Mouse (Mus musculus) embryonic facial prominence, embryonic 15.5 days (tissue): ENCODE results near the gene Fignl1. TPM values are rescaled to one million over a fixed set of nuclear protein-coding genes. Genes with fewer than 3 reads are reported as not detected.
A peak's percentile ranks its signal among the peaks of the same experiment; 100 is the strongest.

Experiments
- ATAC-seq: fragments of 200-750 bp; cut with Nextera tagmentation; 2 replicates; pipeline ENCODE4 v1.8.0; 2017; ENCODE audit warnings: low read depth, moderate TSS enrichment; ENCODE audit not compliant: insufficient number of reproducible peaks, low FRiP score, low TSS enrichment
- H3K27ac ChIP-seq: fragments of 300-500 bp; sonication (generic); replicated peaks from 2 replicates; pipeline ENCODE4 v1.5.1; 2015; ENCODE audit warnings: mild to moderate bottlenecking, inconsistent platforms
- H3K27me3 ChIP-seq: fragments of 300-500 bp; sonication (generic); 2 replicates; pipeline ENCODE4 v1.6.1; 2015; ENCODE audit warnings: inconsistent platforms
- H3K36me3 ChIP-seq: fragments of 300-500 bp; sonication (generic); 2 replicates; pipeline ENCODE4 v1.6.1; 2015; ENCODE audit warnings: mild to moderate bottlenecking, inconsistent platforms
- H3K4me1 ChIP-seq: fragments of 300-500 bp; sonication (generic); 2 replicates; pipeline ENCODE4 v1.6.1; 2015; ENCODE audit warnings: inconsistent platforms
- H3K4me2 ChIP-seq: fragments of 300-500 bp; sonication (generic); replicated peaks from 2 replicates; pipeline ENCODE4 v1.6.1; 2015; ENCODE audit warnings: mild to moderate bottlenecking, inconsistent platforms
- H3K4me3 ChIP-seq: fragments of 300-500 bp; sonication (generic); replicated peaks from 2 replicates; pipeline ENCODE4 v1.5.1; 2015; ENCODE audit warnings: mild to moderate bottlenecking, inconsistent platforms
- H3K9ac ChIP-seq: fragments of 300-500 bp; sonication (generic); 2 replicates; pipeline ENCODE4 v1.6.1; 2015; ENCODE audit warnings: inconsistent platforms
- H3K9me3 ChIP-seq: fragments of 300-500 bp; sonication (generic); replicated peaks from 2 replicates; pipeline ENCODE4 v1.6.1; 2016; ENCODE audit warnings: inconsistent platforms
- WGBS: fragments of 180-500 bp; shearing (Covaris S2); methylation state at CpG from one replicate; pipeline ENCODE4 v1.1.7; 2015; 5-methylcytosine and 5-hydroxymethylcytosine counted together
- polyA plus RNA-seq: library from polyadenylated mRNA; unstranded; fragments of >200 nt; fragmentation: Nextera tagmentation; extraction: Ambion mirVana; gene quantifications from 2 replicates; pipeline ENCODE4 v1.2.1, GENCODE M21; 2015

Fignl1 gene
- polyA plus RNA-seq, 1 experiment from 2014 or later = 43.1 TPM

GRCm38 (mm10) chr11:11831940-11832754 lies 23.4 kb upstream of the Fignl1 start:
- 15% methylated on average over 6 of the region's 6 CpGs for WGBS
- Histone ChIP-seq H3K27ac (peak overlapping the region; percentile 82), H3K27me3 (no peaks in the 10 kb centered on the region), H3K9me3 (no peaks in the 10 kb centered on the region), H3K36me3 (no peaks in the 10 kb centered on the region), H3K4me2 (no peak overlapping the region), H3K4me3 (no peak overlapping the region), H3K4me1 (peaks cover 51% of the 10 kb centered on the region), H3K9ac (0 out of 2 replicates have a peak overlapping the region, but pooled peaks have one; percentile 2)
- ATAC-seq = no peak

GRCm38 (mm10) chr11:11831526-11831925 lies 22.8 kb upstream of the Fignl1 start:
- Histone ChIP-seq H3K27me3 (no peaks in the 10 kb centered on the region), H3K4me2 (no peak overlapping the region), H3K36me3 (no peaks in the 10 kb centered on the region), H3K27ac (peak overlapping the region; percentile 82), H3K9me3 (no peaks in the 10 kb centered on the region), H3K9ac (no peak overlapping the region), H3K4me3 (no peak overlapping the region), H3K4me1 (peaks cover 46% of the 10 kb centered on the region)
- 16% methylated on average over 6 of the region's 6 CpGs for WGBS
- no peak for ATAC-seq

- no peaks in the 10 kb centered on the region for H3K36me3 ChIP-seq
- no peak overlapping the region for H3K4me2 ChIP-seq
- WGBS = 40% methylated on average over 12 of the region's 12 CpGs
- peak overlapping the region; percentile 74 for H3K27ac ChIP-seq
- H3K27me3 ChIP-seq = no peaks in the 10 kb centered on the region
- H3K4me3 ChIP-seq = no peak overlapping the region
- H3K4me1 ChIP-seq = peaks cover 48% of the 10 kb centered on the region
- no peak for ATAC-seq
- H3K9me3 ChIP-seq = no peaks in the 10 kb centered on the region
- no peak overlapping the region for H3K9ac ChIP-seq
Measured at GRCm38 (mm10) chr11:11830884-11831495, 22.2 kb upstream of the Fignl1 start.

- no peak for ATAC-seq
- Histone ChIP-seq H3K9me3 (no peaks in the 10 kb centered on the region), H3K9ac (no peak overlapping the region), H3K4me2 (no peak overlapping the region), H3K4me3 (no peak overlapping the region), H3K36me3 (no peaks in the 10 kb centered on the region), H3K27ac (peak overlapping the region; percentile 82), H3K27me3 (no peaks in the 10 kb centered on the region), H3K4me1 (peaks cover 60% of the 10 kb centered on the region)
- 23% methylated on average over 11 of the region's 11 CpGs for WGBS
Measured at GRCm38 (mm10) chr11:11829161-11830000, 20.6 kb upstream of the Fignl1 start.

- 0 out of 2 replicates have a peak overlapping the region, but pooled peaks have one; percentile 6 for H3K4me2 ChIP-seq
- peaks cover 66% of the 10 kb centered on the region for H3K4me1 ChIP-seq
- H3K4me3 ChIP-seq = no peak overlapping the region
- 22% methylated on average over 6 of the region's 6 CpGs for WGBS
- no peaks in the 10 kb centered on the region for H3K9me3 ChIP-seq
- H3K36me3 ChIP-seq = no peaks in the 10 kb centered on the region
- no peak for ATAC-seq
- H3K9ac ChIP-seq = no peak overlapping the region
- H3K27me3 ChIP-seq = no peaks in the 10 kb centered on the region
- H3K27ac ChIP-seq = peak overlapping the region; percentile 82
Measured at GRCm38 (mm10) chr11:11828761-11829160, 20.0 kb upstream of the Fignl1 start.

GRCm38 (mm10) chr11:11828251-11828650 lies 19.5 kb upstream of the Fignl1 start:
- peak; percentile 48; the same call in 1 of the 2 replicates for ATAC-seq
- Histone ChIP-seq H3K9me3 (no peaks in the 10 kb centered on the region), H3K36me3 (no peaks in the 10 kb centered on the region), H3K9ac (no peak overlapping the region), H3K27ac (peak overlapping the region; percentile 82), H3K4me3 (no peak overlapping the region), H3K4me1 (peaks cover 71% of the 10 kb centered on the region), H3K4me2 (0 out of 2 replicates have a peak overlapping the region, but pooled peaks have one; percentile 6), H3K27me3 (no peaks in the 10 kb centered on the region)
- WGBS = 19% methylated on average over 5 of the region's 5 CpGs

- no peak for ATAC-seq
- H3K4me1 ChIP-seq = peaks cover 71% of the 10 kb centered on the region
- H3K27ac ChIP-seq = peak overlapping the region; percentile 95
- H3K9me3 ChIP-seq = no peaks in the 10 kb centered on the region
- no peak overlapping the region for H3K4me3 ChIP-seq
- H3K27me3 ChIP-seq = no peaks in the 10 kb centered on the region
- H3K4me2 ChIP-seq = no peak overlapping the region
- no peaks in the 10 kb centered on the region for H3K36me3 ChIP-seq
- no peak overlapping the region for H3K9ac ChIP-seq
Measured at GRCm38 (mm10) chr11:11826475-11826874, 17.7 kb upstream of the Fignl1 start.

GRCm38 (mm10) chr11:11825670-11826069 lies 16.9 kb upstream of the Fignl1 start:
- Histone ChIP-seq H3K4me3 (no peak overlapping the region), H3K36me3 (no peaks in the 10 kb centered on the region), H3K9ac (no peak overlapping the region), H3K4me2 (no peak overlapping the region), H3K4me1 (peaks cover 72% of the 10 kb centered on the region), H3K9me3 (no peaks in the 10 kb centered on the region), H3K27ac (peak overlapping the region; percentile 95), H3K27me3 (no peaks in the 10 kb centered on the region)
- no peak for ATAC-seq
- WGBS = 49% methylated on average over 6 of the region's 6 CpGs

- no peaks in the 10 kb centered on the region for H3K9me3 ChIP-seq
- no peak overlapping the region for H3K9ac ChIP-seq
- H3K27ac ChIP-seq = peak overlapping the region; percentile 95
- WGBS = 48% methylated on average over 3 of the region's 3 CpGs
- peaks cover 76% of the 10 kb centered on the region for H3K4me1 ChIP-seq
- H3K27me3 ChIP-seq = no peaks in the 10 kb centered on the region
- H3K4me3 ChIP-seq = no peak overlapping the region
- H3K4me2 ChIP-seq = no peak overlapping the region
- no peaks in the 10 kb centered on the region for H3K36me3 ChIP-seq
- no peak for ATAC-seq
Measured at GRCm38 (mm10) chr11:11824970-11825635, 16.3 kb upstream of the Fignl1 start.

GRCm38 (mm10) chr11:11823980-11824911 lies 15.5 kb upstream of the Fignl1 start:
- ATAC-seq = peak; percentile 35; the same call in 1 of the 2 replicates

More at GRCm38 (mm10) chr11:11823980-11824911, 15.5 kb upstream of the Fignl1 start:
- H3K9ac ChIP-seq = no peak overlapping the region
- H3K4me2 ChIP-seq = no peak overlapping the region
- no peaks in the 10 kb centered on the region for H3K27me3 ChIP-seq
- 27% methylated on average over 12 of the region's 12 CpGs for WGBS
- H3K4me1 ChIP-seq = peaks cover 69% of the 10 kb centered on the region
- peak overlapping the region; percentile 95 for H3K27ac ChIP-seq
- H3K9me3 ChIP-seq = no peaks in the 10 kb centered on the region
- no peaks in the 10 kb centered on the region for H3K36me3 ChIP-seq
- no peak overlapping the region for H3K4me3 ChIP-seq
